11 mouse cellular contexts compared by ENCODE assay signal in genomic region chr2:43907496-43907895, GRCm38 (mm10).
A peak's percentile ranks its signal among the peaks of the same experiment; 100 is the strongest.
DNase-seq lines count a peak whose midpoint lies in the region; ATAC-seq and TF ChIP-seq lines count a peak whose summit lies in the region.
"Had no signal": no experiment of that assay in that cellular context is flagged by ENCODE, and none has a peak within 500 bp of the region (broad histone marks: within the 10 kb centered on the region; RNA-seq: fewer than 3 reads in every experiment).

No protein-coding gene starts in this region.

- H3K36me3 ChIP-seq in forebrain, embryonic 14.5 days (ENCODE audit: control insufficient read depth, insufficient read depth, low read length) = no peaks in the 10 kb centered on the region
- no peaks in the 10 kb centered on the region for H3K36me3 ChIP-seq in forebrain, embryonic 15.5 days
- H3K36me3 ChIP-seq: liver, embryonic 15.5 days had no signal

- WGBS in forebrain, embryonic 14.5 days = 89% methylated on average over 5 of the region's 5 CpGs
- 81% methylated on average over 5 of the region's 5 CpGs for WGBS in forebrain, embryonic 15.5 days

- no peak for TF ChIP-seq POLR2A in brain, embryonic 14.5 days (IDR thresholded peaks at IDR 0.05; ENCODE audit: borderline replicate concordance, extremely low read depth, insufficient read depth, insufficient read length, poor library complexity, severe bottlenecking)

- no peak overlapping the region for H3K4me3 ChIP-seq in forebrain, embryonic 14.5 days (ENCODE audit: low read depth, low read length)
- H3K4me3 ChIP-seq in forebrain, embryonic 15.5 days = no peak overlapping the region
- H3K4me3 ChIP-seq: liver, embryonic 15.5 days had no signal

- H3K4me2 ChIP-seq in forebrain, embryonic 14.5 days (ENCODE audit: low read length) = no peak overlapping the region
- no peak overlapping the region for H3K4me2 ChIP-seq in forebrain, embryonic 15.5 days (replicated peaks)
- H3K4me2 ChIP-seq: liver, embryonic 15.5 days had no signal

- H3K27me3 ChIP-seq in forebrain, embryonic 14.5 days (replicated peaks; ENCODE audit: control insufficient read depth, insufficient read depth, low read length) = no peaks in the 10 kb centered on the region
- H3K27me3 ChIP-seq in forebrain, embryonic 15.5 days = no peaks in the 10 kb centered on the region
- H3K27me3 ChIP-seq: liver, embryonic 15.5 days had no signal

- intact Hi-C loops in heart, postnatal 36 days (cut with DNase I) = no loop called here

- no peak for ATAC-seq in forebrain, embryonic 14.5 days
- ATAC-seq in forebrain, embryonic 15.5 days (replicated peaks) = no peak
- ATAC-seq in erythroid progenitor cell, adult 5-6 weeks (replicated peaks; ENCODE audit: low FRiP score, poor library complexity, severe bottlenecking) = no peak
- ATAC-seq: intestine, embryonic 16.5 days had no signal

- DNase-seq in forebrain, embryonic 14.5 days (ENCODE audit: low spot score) = peak; percentile 31
- peak; percentile 23 for DNase-seq in ovary, adult 18-20 months (ENCODE audit: low spot score)
- no peak for DNase-seq in ovary, postnatal 36 days (ENCODE audit: low spot score)
- DNase-seq in brain, embryonic 14.5 days (ENCODE audit: low read depth) = peak; percentile 37
- DNase-seq in heart, postnatal 36 days = peak; percentile 5 to 17
- no peak for DNase-seq in layer of hippocampus, postnatal 10 days (ENCODE audit: low spot score in 2 of 2)
- DNase-seq: cerebellum, adult 8-10 months had no signal

- H3K27ac ChIP-seq in forebrain, embryonic 14.5 days (ENCODE audit: low read depth, low read length) = no peak overlapping the region
- no peak overlapping the region for H3K27ac ChIP-seq in forebrain, embryonic 15.5 days (replicated peaks)
- H3K27ac ChIP-seq: liver, embryonic 15.5 days had no signal

- no peaks in the 10 kb centered on the region for H3K9me3 ChIP-seq in forebrain, embryonic 14.5 days (replicated peaks; ENCODE audit: control insufficient read depth, low read length)
- H3K9me3 ChIP-seq in forebrain, embryonic 15.5 days = no peaks in the 10 kb centered on the region
- H3K9me3 ChIP-seq: liver, embryonic 15.5 days had no signal

- H3K4me1 ChIP-seq in forebrain, embryonic 14.5 days (ENCODE audit: control insufficient read depth, insufficient read depth, low read length) = no peaks in the 10 kb centered on the region
- peaks cover under 1% of the 10 kb centered on the region; the same call in 1 of the 2 replicates for H3K4me1 ChIP-seq in forebrain, embryonic 15.5 days
- H3K4me1 ChIP-seq: liver, embryonic 15.5 days had no signal

- TF ChIP-seq CTCF in brain, embryonic 14.5 days (IDR thresholded peaks at IDR 0.05; ENCODE audit: borderline replicate concordance, extremely low read depth, insufficient read depth, insufficient read length) = no peak

- no peak overlapping the region for H3K9ac ChIP-seq in forebrain, embryonic 14.5 days (ENCODE audit: low read length)
- no peak overlapping the region for H3K9ac ChIP-seq in forebrain, embryonic 15.5 days (replicated peaks)
- H3K9ac ChIP-seq: liver, embryonic 15.5 days had no signal

Comparison
In these comparisons a context has a peak if more than half of its experiments do, and no peak if none do; other contexts are left out.
1. DNase-seq: peak in forebrain, embryonic 14.5 days (single experiment), ovary, adult 18-20 months (single experiment), brain, embryonic 14.5 days (single experiment) and heart, postnatal 36 days (2 of 2); none in ovary, postnatal 36 days (single experiment) and layer of hippocampus, postnatal 10 days (0 of 2).